Mouse (Mus musculus) neural tube, embryonic 11.5 days (tissue): ENCODE measurements around the gene Ctnna3. TPM values are rescaled to one million over a fixed set of nuclear protein-coding genes. Genes with fewer than 3 reads are reported as not detected.

Experiments used
- ATAC-seq: fragments of 200-750 bp; cut with Nextera tagmentation; 2 replicates; pipeline ENCODE4 v1.8.0; 2017; ENCODE audit warnings: moderate number of reproducible peaks, mild to moderate bottlenecking, moderate TSS enrichment, moderate library complexity; ENCODE audit not compliant: insufficient read depth, low FRiP score, low TSS enrichment
- DNase-seq: peaks from one replicate; pipeline ENCODE4 v3.0.0-alpha.2; 2015; ENCODE audit warnings: low spot score
- H3K27ac ChIP-seq: fragments of 300-500 bp; sonication (generic); 2 replicates; pipeline ENCODE4 v1.5.1; 2014; ENCODE audit warnings: low read depth, mild to moderate bottlenecking, low read length
- H3K27me3 ChIP-seq: fragments of 300-500 bp; sonication (generic); 2 replicates; pipeline ENCODE4 v1.6.1; 2014; ENCODE audit warnings: mild to moderate bottlenecking, low read length, mixed read lengths; ENCODE audit not compliant: control insufficient read depth, insufficient read depth
- H3K36me3 ChIP-seq: fragments of 300-500 bp; sonication (generic); 2 replicates; pipeline ENCODE4 v1.6.1; 2014; ENCODE audit warnings: mild to moderate bottlenecking, low read length, moderate library complexity, mixed read lengths; ENCODE audit not compliant: control insufficient read depth, insufficient read depth
- H3K4me1 ChIP-seq: fragments of 300-500 bp; sonication (generic); 2 replicates; pipeline ENCODE4 v1.6.1; 2014; ENCODE audit warnings: low read length, mixed read lengths; ENCODE audit not compliant: control insufficient read depth, insufficient read depth
- H3K4me2 ChIP-seq: fragments of 300-500 bp; sonication (generic); 2 replicates; pipeline ENCODE4 v1.6.1; 2014; ENCODE audit warnings: low read depth, mild to moderate bottlenecking, moderate library complexity
- H3K4me3 ChIP-seq: fragments of 300-500 bp; sonication (generic); 2 replicates; pipeline ENCODE4 v1.5.1; 2014; ENCODE audit warnings: low read depth, low read length
- H3K9ac ChIP-seq: fragments of 300-500 bp; sonication (generic); 2 replicates; pipeline ENCODE4 v1.6.1; 2014; ENCODE audit warnings: mild to moderate bottlenecking, low read length
- H3K9me3 ChIP-seq: fragments of 300-500 bp; sonication (generic); 2 replicates; pipeline ENCODE4 v1.6.1; 2016; ENCODE audit warnings: low read length; ENCODE audit not compliant: control insufficient read depth
- WGBS: fragments of 180-500 bp; shearing (Covaris S2); extraction: QIAGEN DNeasy Blood & Tissue Kit; methylation state at CpG from one replicate; pipeline ENCODE4 v1.1.7; 2014; 5-methylcytosine and 5-hydroxymethylcytosine counted together
- polyA plus RNA-seq: library from polyadenylated mRNA; unstranded; fragments of >200 nt; fragmentation: Nextera tagmentation; extraction: Ambion mirVana; gene quantifications from 2 replicates; pipeline ENCODE4 v1.2.1, GENCODE M21; 2014

The Ctnna3 gene
- polyA plus RNA-seq, 1 experiment from 2014 or later, result 0.33 TPM

- ATAC-seq, result no peak
- no peaks in the 10 kb centered on the region for H3K9me3 ChIP-seq
- H3K27me3 ChIP-seq, result no peaks in the 10 kb centered on the region
- no peak overlapping the region for H3K27ac ChIP-seq
- H3K4me1 ChIP-seq, result no peaks in the 10 kb centered on the region
- 87% methylated on average over 4 of the region's 4 CpGs for WGBS
- H3K4me2 ChIP-seq, result no peak overlapping the region
- no peak overlapping the region for H3K9ac ChIP-seq
- no peak overlapping the region for H3K4me3 ChIP-seq
- H3K36me3 ChIP-seq, result no peaks in the 10 kb centered on the region
- DNase-seq, result no peak
Observed at GRCm38 (mm10) chr10:63839011-63839410, 409.1 kb downstream of the Ctnna3 start.

- no peaks in the 10 kb centered on the region for H3K4me1 ChIP-seq
- H3K27me3 ChIP-seq, result no peaks in the 10 kb centered on the region
- ATAC-seq (no peak), DNase-seq (no peak)
- no peaks in the 10 kb centered on the region for H3K9me3 ChIP-seq
- no peak overlapping the region for H3K27ac ChIP-seq
- no peak overlapping the region for H3K4me2 ChIP-seq
- H3K9ac ChIP-seq, result no peak overlapping the region
- WGBS, result 74% methylated on average over 4 of the region's 4 CpGs
- H3K36me3 ChIP-seq, result no peaks in the 10 kb centered on the region
- no peak overlapping the region for H3K4me3 ChIP-seq
Observed at GRCm38 (mm10) chr10:63851946-63852345, 422.0 kb downstream of the Ctnna3 start.

- Histone ChIP-seq H3K9ac (no peak overlapping the region), H3K4me2 (no peak overlapping the region), H3K4me3 (no peak overlapping the region), H3K27ac (no peak overlapping the region), H3K36me3 (no peaks in the 10 kb centered on the region), H3K27me3 (no peaks in the 10 kb centered on the region), H3K9me3 (no peaks in the 10 kb centered on the region), H3K4me1 (no peaks in the 10 kb centered on the region)
- no peak for ATAC-seq
- 89% methylated on average over 7 of the region's 7 CpGs for WGBS
- no peak for DNase-seq
Observed at GRCm38 (mm10) chr10:63869123-63869522, 439.2 kb downstream of the Ctnna3 start.

GRCm38 (mm10) chr10:63880462-63880903 lies 450.6 kb downstream of the Ctnna3 start:
- DNase-seq (no peak), ATAC-seq (no peak)
- Histone ChIP-seq H3K9me3 (no peaks in the 10 kb centered on the region), H3K4me3 (no peak overlapping the region), H3K27ac (no peak overlapping the region), H3K4me2 (no peak overlapping the region), H3K9ac (no peak overlapping the region), H3K27me3 (no peaks in the 10 kb centered on the region), H3K36me3 (no peaks in the 10 kb centered on the region), H3K4me1 (no peaks in the 10 kb centered on the region)
- WGBS, result 81% methylated on average over 5 of the region's 5 CpGs

- 83% methylated on average over 23 of the region's 23 CpGs for WGBS
Observed at GRCm38 (mm10) chr10:63886449-63887088, 456.7 kb downstream of the Ctnna3 start.

GRCm38 (mm10) chr10:63894612-63895011 lies 464.7 kb downstream of the Ctnna3 start:
- Histone ChIP-seq H3K4me3 (no peak overlapping the region), H3K36me3 (no peaks in the 10 kb centered on the region), H3K4me1 (no peaks in the 10 kb centered on the region), H3K9ac (no peak overlapping the region), H3K9me3 (no peaks in the 10 kb centered on the region), H3K27ac (no peak overlapping the region), H3K4me2 (no peak overlapping the region), H3K27me3 (no peaks in the 10 kb centered on the region)
- WGBS, result 88% methylated on average over 5 of the region's 5 CpGs
- ATAC-seq, result no peak
- DNase-seq, result no peak

More at GRCm38 (mm10) chr10:63886449-63887088, 456.7 kb downstream of the Ctnna3 start:
- Histone ChIP-seq H3K4me2 (no peak overlapping the region), H3K9ac (no peak overlapping the region), H3K9me3 (no peaks in the 10 kb centered on the region), H3K36me3 (no peaks in the 10 kb centered on the region), H3K27ac (no peak overlapping the region), H3K27me3 (no peaks in the 10 kb centered on the region), H3K4me3 (no peak overlapping the region), H3K4me1 (no peaks in the 10 kb centered on the region)
- ATAC-seq (no peak), DNase-seq (no peak)

- ATAC-seq, result no peak
- Histone ChIP-seq H3K36me3 (no peaks in the 10 kb centered on the region), H3K9ac (no peak overlapping the region), H3K27me3 (no peaks in the 10 kb centered on the region), H3K4me3 (no peak overlapping the region), H3K27ac (no peak overlapping the region), H3K9me3 (no peaks in the 10 kb centered on the region), H3K4me1 (no peaks in the 10 kb centered on the region), H3K4me2 (no peak overlapping the region)
- DNase-seq, result no peak
Observed at GRCm38 (mm10) chr10:63899891-63900290, 470.0 kb downstream of the Ctnna3 start.

- Histone ChIP-seq H3K36me3 (no peaks in the 10 kb centered on the region), H3K9me3 (no peaks in the 10 kb centered on the region), H3K4me1 (no peaks in the 10 kb centered on the region), H3K4me3 (no peak overlapping the region), H3K9ac (no peak overlapping the region), H3K27me3 (no peaks in the 10 kb centered on the region), H3K27ac (no peak overlapping the region), H3K4me2 (no peak overlapping the region)
- ATAC-seq (no peak), DNase-seq (no peak)
Observed at GRCm38 (mm10) chr10:63908878-63909277, 479.0 kb downstream of the Ctnna3 start.

- H3K4me3 ChIP-seq, result no peak within 1 kb of the TSS
- H3K4me2 ChIP-seq, result no peak within 1 kb of the TSS
- H3K36me3 ChIP-seq, result no peaks in the 10 kb centered on the region
- no peaks in the 10 kb centered on the region for H3K27me3 ChIP-seq
- no peak within 1 kb of the TSS for H3K27ac ChIP-seq
- no peak for ATAC-seq
- H3K9ac ChIP-seq, result no peak within 1 kb of the TSS
- DNase-seq, result no peak
- H3K4me1 ChIP-seq, result no peaks in the 10 kb centered on the region
- no peaks in the 10 kb centered on the region for H3K9me3 ChIP-seq
Observed at GRCm38 (mm10) chr10:63927334-63927733, 497.4 kb downstream of the Ctnna3 start, which contains the start of gene Gm10118. Gm10118 (minus strand) TSS chr10:63927434.
